Mouse (Mus musculus) CD4-positive, CD25-positive, alpha-beta regulatory T cell, adult 2 months (primary cell): ENCODE measurements around the gene Pdk4.

Source experiments
- DNase-seq: peaks from one replicate; pipeline ENCODE4 v3.0.0-alpha.2; 2012; ENCODE audit warnings: low read depth, low spot score

Pdk4 gene

GRCm38 (mm10) chr6:5495961-5496853, at the start of gene Pdk4:
TSS of gene Pdk4 (minus strand) at chr6:5496309.
- DNase-seq, result no peak

- no peak for DNase-seq
These were observed 41.8 kb upstream of the Pdk4 start for GRCm38 (mm10) chr6:5537855-5538365.

- no peak for DNase-seq
These were observed 39.6 kb upstream of the Pdk4 start for GRCm38 (mm10) chr6:5535754-5536153.

- no peak for DNase-seq
These were observed 21.0 kb upstream of the Pdk4 start for GRCm38 (mm10) chr6:5517091-5517490.

- no peak for DNase-seq
These were observed 13.6 kb upstream of the Pdk4 start for GRCm38 (mm10) chr6:5509757-5510156.

GRCm38 (mm10) chr6:5509303-5509702, 13.2 kb upstream of the Pdk4 start:
- DNase-seq, result no peak

- no peak for DNase-seq
These were observed 11.7 kb upstream of the Pdk4 start for GRCm38 (mm10) chr6:5507821-5508220.

- DNase-seq, result no peak
These were observed 10.2 kb upstream of the Pdk4 start for GRCm38 (mm10) chr6:5506271-5506670.

- no peak for DNase-seq
These were observed 6.7 kb upstream of the Pdk4 start for GRCm38 (mm10) chr6:5502810-5503209.

- no peak for DNase-seq
These were observed 5.4 kb upstream of the Pdk4 start for GRCm38 (mm10) chr6:5501551-5501950.

GRCm38 (mm10) chr6:5498740-5499139, 2.6 kb upstream of the Pdk4 start:
- no peak for DNase-seq

- DNase-seq, result no peak
These were observed 736 bp upstream of the Pdk4 start for GRCm38 (mm10) chr6:5496854-5497235.

GRCm38 (mm10) chr6:5485028-5485427, 11.1 kb downstream of the Pdk4 start:
- no peak for DNase-seq

- DNase-seq, result no peak
These were observed 13.8 kb downstream of the Pdk4 start for GRCm38 (mm10) chr6:5482270-5482783.

- DNase-seq, result no peak
These were observed 15.0 kb downstream of the Pdk4 start for GRCm38 (mm10) chr6:5481066-5481465.

GRCm38 (mm10) chr6:5474021-5474420, 22.1 kb downstream of the Pdk4 start:
- DNase-seq, result no peak

GRCm38 (mm10) chr6:5472692-5473091, 23.4 kb downstream of the Pdk4 start:
- no peak for DNase-seq

GRCm38 (mm10) chr6:5470480-5471318, 25.4 kb downstream of the Pdk4 start:
- no peak for DNase-seq

- DNase-seq, result no peak
These were observed 40.3 kb downstream of the Pdk4 start for GRCm38 (mm10) chr6:5455836-5456235.

GRCm38 (mm10) chr6:5449878-5450277, 46.2 kb downstream of the Pdk4 start:
- DNase-seq, result no peak

GRCm38 (mm10) chr6:5448396-5448795, 47.7 kb downstream of the Pdk4 start:
- DNase-seq, result no peak

- no peak for DNase-seq
These were observed 48.6 kb downstream of the Pdk4 start for GRCm38 (mm10) chr6:5447546-5447945.
